Mouse (Mus musculus): ENCODE measurements around the gene Ankrd52. TPM values are rescaled to one million over a fixed set of nuclear protein-coding genes. Genes with fewer than 3 reads are reported as not detected.

The Ankrd52 gene
- polyA plus RNA-seq, 1 experiment from 2014 or later: 16.5 TPM

DNA sequence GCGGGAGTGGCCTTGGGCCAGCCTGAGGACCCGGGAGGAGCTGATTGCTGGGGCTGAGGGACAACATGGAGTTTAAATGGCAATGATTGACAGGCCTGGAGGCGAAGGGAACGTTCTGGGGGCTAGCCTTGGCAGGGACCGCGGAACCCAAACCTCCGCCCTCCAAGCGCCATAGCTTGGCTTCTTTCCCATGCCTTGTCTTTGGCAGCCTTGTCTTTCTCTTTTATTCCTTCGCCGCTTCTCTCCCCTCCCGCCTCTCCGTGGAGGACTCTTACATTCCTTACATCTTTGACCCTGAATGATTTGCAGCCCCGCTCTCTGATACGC, 35.1 kb downstream of the Ankrd52 start:
- Histone ChIP-seq H3K36me3 (peaks cover 50% of the 10 kb centered on the region), H3K27me3 (ENCODE audit: low read depth, poor library complexity, severe bottlenecking) (no peaks in the 10 kb centered on the region), H3K4me3 (peak overlapping the region; percentile 80), H3K4me1 (peaks cover 44% of the 10 kb centered on the region), H3K27ac (peak overlapping the region; percentile 94), H3K9me3 (replicated peaks) (no peaks in the 10 kb centered on the region)
- WGBS: 3% methylated on average over 14 of the region's 14 CpGs
- DNase-seq (ENCODE audit: low spot score): no peak

DNA sequence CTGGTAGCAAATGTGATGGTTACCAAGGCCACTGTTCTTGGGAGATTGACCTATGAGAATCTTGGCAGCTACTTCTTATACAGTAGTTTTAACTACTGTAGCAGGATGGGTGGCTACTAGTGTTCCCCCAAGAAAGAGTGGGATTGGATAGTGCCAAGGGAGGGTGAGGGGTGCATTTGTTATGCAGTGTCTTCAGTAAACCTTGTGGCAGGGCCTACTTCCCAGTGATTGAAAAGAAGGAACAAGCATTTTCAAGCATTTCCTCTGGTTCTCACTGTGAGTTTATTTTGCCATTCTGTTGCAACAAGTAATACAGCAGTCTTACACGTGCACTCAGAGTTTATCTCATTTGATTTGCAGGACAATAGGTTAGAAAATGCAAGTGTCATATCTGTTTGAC, 35.6 kb downstream of the Ankrd52 start:
- peaks cover 52% of the 10 kb centered on the region for H3K36me3 ChIP-seq
- H3K9me3 ChIP-seq (replicated peaks): no peaks in the 10 kb centered on the region
- no peak for DNase-seq (ENCODE audit: low spot score)
- WGBS: 80% methylated on average over 1 of the region's 1 CpGs
- H3K4me1 ChIP-seq: peaks cover 44% of the 10 kb centered on the region
- H3K4me3 ChIP-seq: peak overlapping the region; percentile 80
- H3K27me3 ChIP-seq (ENCODE audit: low read depth, poor library complexity, severe bottlenecking): no peaks in the 10 kb centered on the region
- H3K27ac ChIP-seq: peak overlapping the region; percentile 94; the same call in 1 of the 2 replicates

DNA sequence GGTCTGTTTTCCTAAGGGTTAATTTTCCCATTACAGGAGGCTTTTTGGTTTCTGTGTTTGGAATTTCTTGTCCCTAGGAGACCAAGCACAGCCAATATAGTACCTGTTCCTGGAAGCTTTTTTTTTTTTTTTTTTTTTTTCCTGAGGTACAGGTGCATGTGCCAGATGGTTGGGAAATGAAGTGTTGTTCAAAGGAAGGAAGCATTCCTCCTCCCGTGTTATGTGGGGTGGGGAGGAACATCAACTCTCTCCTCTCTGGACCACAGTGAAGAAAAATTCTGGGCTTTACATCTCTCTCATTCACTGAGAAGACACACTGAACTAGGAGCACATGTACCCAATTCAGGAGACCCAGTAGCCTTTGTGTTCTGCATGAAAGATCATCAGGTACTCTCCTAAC, 36.2 kb downstream of the Ankrd52 start:
- peaks cover 52% of the 10 kb centered on the region for H3K36me3 ChIP-seq
- no peaks in the 10 kb centered on the region for H3K9me3 ChIP-seq (replicated peaks)
- H3K27me3 ChIP-seq (ENCODE audit: low read depth, poor library complexity, severe bottlenecking): no peaks in the 10 kb centered on the region
- DNase-seq (ENCODE audit: low spot score): no peak
- 70% methylated on average over 1 of the region's 1 CpGs for whole genome bisulfite sequencing
- H3K27ac ChIP-seq: no peak overlapping the region
- H3K4me1 ChIP-seq: peaks cover 41% of the 10 kb centered on the region
- H3K4me3 ChIP-seq: peak overlapping the region; percentile 80; the same call in 1 of the 2 replicates

DNA sequence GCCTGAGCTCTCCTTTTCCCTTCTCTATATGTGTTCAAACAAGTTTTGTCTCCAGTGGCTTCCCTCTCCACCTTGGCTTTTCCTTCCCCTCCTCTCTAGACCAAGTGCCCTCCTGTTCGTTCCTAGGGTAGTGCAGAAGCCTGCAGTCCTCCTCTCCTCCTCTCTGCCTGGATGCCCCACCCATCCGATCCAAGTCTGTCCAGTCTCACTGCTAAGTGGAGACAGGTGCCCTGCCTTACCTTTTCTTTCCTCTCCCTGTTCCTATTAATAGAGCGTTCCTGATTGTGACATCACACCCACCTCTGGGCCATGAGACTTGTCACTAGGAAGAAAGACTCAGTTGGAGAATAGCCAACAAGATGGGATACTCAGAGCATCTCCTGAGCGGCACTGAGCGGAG, 37.9 kb downstream of the Ankrd52 start:
- Histone ChIP-seq H3K27me3 (ENCODE audit: low read depth, poor library complexity, severe bottlenecking) (no peaks in the 10 kb centered on the region), H3K36me3 (peaks cover 65% of the 10 kb centered on the region), H3K27ac (no peak overlapping the region), H3K4me1 (peaks cover 29% of the 10 kb centered on the region), H3K4me3 (no peak overlapping the region), H3K9me3 (replicated peaks) (no peaks in the 10 kb centered on the region)
- 94% methylated on average over 5 of the region's 5 CpGs for WGBS
- no peak for DNase-seq (ENCODE audit: low spot score)

DNA sequence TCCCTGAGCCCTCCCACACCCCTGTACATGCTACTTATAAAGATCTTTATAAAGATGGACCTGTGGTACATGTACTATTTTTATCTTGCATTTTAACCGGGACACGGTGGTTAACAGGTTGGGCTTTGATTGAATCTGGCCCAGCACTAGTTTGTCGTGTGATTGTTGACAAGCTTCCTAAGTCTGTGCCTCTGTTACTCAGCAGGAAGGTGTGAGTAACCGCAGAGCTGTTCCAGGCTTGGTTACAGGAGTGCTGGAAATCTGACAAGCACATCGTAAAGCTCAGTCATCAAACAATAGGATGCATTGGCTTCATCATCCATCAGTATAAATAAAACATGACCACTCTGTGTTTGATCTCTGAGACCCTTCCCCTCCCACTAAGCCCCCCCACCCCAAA, 45.5 kb downstream of the Ankrd52 start:
- Histone ChIP-seq H3K27ac (no peak overlapping the region), H3K4me1 (peaks cover 7% of the 10 kb centered on the region; the same call in 1 of the 2 replicates), H3K9me3 (replicated peaks) (no peaks in the 10 kb centered on the region), H3K27me3 (ENCODE audit: low read depth, poor library complexity, severe bottlenecking) (no peaks in the 10 kb centered on the region), H3K4me3 (no peak overlapping the region), H3K36me3 (peaks cover 95% of the 10 kb centered on the region)
- no peak for DNase-seq (ENCODE audit: low spot score)
- WGBS: 71% methylated on average over 5 of the region's 5 CpGs

DNA sequence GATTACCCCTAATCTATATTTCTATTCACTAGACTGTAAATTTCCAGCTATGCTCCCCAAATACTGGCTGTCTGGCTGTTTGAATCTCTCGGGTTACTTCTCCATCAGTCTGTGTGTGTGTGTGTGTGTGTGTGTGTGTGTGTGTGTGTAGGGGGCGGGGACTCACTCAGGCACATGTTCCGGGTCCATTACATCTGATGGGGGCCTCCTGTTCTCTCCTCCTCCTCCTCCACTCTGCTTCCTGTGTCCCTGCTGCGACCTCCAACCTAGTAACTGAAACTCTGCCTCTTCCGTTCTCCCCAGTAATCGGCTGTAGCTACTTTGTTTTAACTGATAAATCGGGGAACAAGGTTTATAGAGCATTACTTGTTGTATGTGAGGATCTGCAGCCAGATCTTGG, 47.7 kb downstream of the Ankrd52 start:
- Histone ChIP-seq H3K4me3 (no peak overlapping the region), H3K27ac (0 out of 2 replicates have a peak overlapping the region, but pooled peaks have one; percentile 25), H3K27me3 (ENCODE audit: low read depth, poor library complexity, severe bottlenecking) (no peaks in the 10 kb centered on the region), H3K4me1 (peaks cover 7% of the 10 kb centered on the region; the same call in 1 of the 2 replicates), H3K36me3 (peaks cover 93% of the 10 kb centered on the region), H3K9me3 (replicated peaks) (no peaks in the 10 kb centered on the region)
- no peak for DNase-seq (ENCODE audit: low spot score)
- WGBS: 55% methylated on average over 7 of the region's 7 CpGs

DNA sequence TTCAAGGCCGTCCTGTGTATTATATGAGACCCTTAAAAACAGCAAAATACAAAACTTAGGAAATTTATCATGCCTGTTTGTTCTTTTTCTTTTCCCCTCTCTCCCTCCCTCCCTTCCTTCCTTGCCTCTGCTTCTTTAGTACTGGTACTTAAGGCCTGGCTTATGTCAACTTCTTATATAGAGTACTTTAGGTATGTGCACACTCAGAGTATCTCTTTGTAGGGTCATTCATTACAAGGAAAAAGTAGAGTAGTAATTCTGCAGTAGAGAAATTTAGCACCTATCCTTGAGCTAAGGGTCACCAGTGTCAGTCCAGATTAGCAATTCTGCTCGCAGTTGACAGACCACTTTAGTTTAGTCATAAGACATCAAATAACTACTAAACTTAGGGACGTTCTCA, 48.3 kb downstream of the Ankrd52 start:
- Histone ChIP-seq H3K36me3 (peaks cover 93% of the 10 kb centered on the region), H3K27me3 (ENCODE audit: low read depth, poor library complexity, severe bottlenecking) (no peaks in the 10 kb centered on the region), H3K9me3 (replicated peaks) (no peaks in the 10 kb centered on the region), H3K4me1 (peaks cover 7% of the 10 kb centered on the region; the same call in 1 of the 2 replicates), H3K4me3 (no peak overlapping the region), H3K27ac (no peak overlapping the region)
- 85% methylated on average over 3 of the region's 3 CpGs for WGBS
- no peak for DNase-seq (ENCODE audit: low spot score)

DNA sequence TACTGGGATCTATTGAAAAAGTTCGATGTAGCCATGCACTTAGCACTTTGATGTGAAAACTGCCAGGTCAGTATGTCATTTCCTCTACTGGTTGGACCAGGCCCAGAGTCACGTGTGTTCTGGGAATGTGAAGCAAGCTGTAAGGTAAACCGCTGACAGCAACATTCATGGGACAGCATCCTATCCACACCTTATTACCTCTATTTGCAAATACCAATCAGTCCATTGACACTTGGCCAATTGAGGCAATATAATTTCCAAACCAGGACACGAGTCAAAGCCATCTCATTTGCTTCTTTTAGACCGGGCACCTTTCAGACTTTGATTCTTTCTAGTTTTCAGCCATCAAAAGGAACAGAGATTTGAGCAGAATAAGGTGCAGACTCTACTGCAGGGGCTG, 52.1 kb downstream of the Ankrd52 start:
- peaks cover 7% of the 10 kb centered on the region; the same call in 1 of the 2 replicates for H3K4me1 ChIP-seq
- H3K9me3 ChIP-seq (replicated peaks): no peaks in the 10 kb centered on the region
- 93% methylated on average over 5 of the region's 5 CpGs for WGBS
- H3K27ac ChIP-seq: no peak overlapping the region
- H3K4me3 ChIP-seq: no peak overlapping the region
- peaks cover 90% of the 10 kb centered on the region for H3K36me3 ChIP-seq
- no peaks in the 10 kb centered on the region for H3K27me3 ChIP-seq (ENCODE audit: low read depth, poor library complexity, severe bottlenecking)
- DNase-seq (ENCODE audit: low spot score): no peak

DNA sequence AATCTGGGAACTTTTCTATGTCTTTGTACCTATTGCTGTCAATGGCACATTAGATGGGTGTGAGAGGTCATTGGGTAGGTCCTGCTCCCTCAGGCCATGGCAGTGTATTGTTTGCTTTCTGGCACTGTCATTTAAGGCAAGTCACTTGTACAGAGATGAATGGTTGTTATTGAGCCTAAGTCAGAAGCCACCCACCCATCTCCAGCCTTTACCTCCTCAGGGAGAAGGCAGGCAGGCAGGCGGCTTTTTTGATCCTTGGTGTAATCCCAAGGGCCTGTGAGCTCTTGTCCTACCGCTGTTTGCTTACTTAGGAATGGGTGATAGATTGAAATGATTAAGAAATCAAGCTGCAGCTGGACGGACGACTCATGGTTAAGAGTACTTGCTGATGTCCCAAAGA, 52.5 kb downstream of the Ankrd52 start:
- H3K9me3 ChIP-seq (replicated peaks): no peaks in the 10 kb centered on the region
- H3K4me1 ChIP-seq: peaks cover 6% of the 10 kb centered on the region; the same call in 1 of the 2 replicates
- 90% methylated on average over 4 of the region's 4 CpGs for WGBS
- no peak overlapping the region for H3K4me3 ChIP-seq
- H3K27ac ChIP-seq: no peak overlapping the region
- H3K36me3 ChIP-seq: peaks cover 90% of the 10 kb centered on the region
- no peak for DNase-seq (ENCODE audit: low spot score)
- no peaks in the 10 kb centered on the region for H3K27me3 ChIP-seq (ENCODE audit: low read depth, poor library complexity, severe bottlenecking)

DNA sequence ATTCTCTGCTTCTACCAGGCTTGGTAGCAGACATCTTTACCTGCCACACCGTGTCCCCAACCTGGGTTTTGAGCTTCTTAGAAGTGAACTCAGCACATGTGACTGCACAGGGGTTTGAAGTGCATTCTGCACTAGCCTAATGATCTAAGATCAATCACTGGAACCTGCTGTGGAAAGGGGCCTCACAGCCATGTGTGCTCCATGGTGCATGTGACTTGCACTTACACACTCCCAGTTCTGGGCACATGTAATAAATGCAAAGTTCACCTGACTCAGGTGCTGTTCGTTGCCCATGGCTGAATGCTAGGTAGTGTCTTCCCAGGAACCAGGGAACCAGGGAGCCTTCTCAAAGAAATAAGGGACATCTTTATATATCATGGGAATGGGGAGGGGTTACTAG, 56.5 kb downstream of the Ankrd52 start:
- 91% methylated on average over 2 of the region's 2 CpGs for WGBS
- Histone ChIP-seq H3K9me3 (replicated peaks) (no peaks in the 10 kb centered on the region), H3K36me3 (peaks cover 94% of the 10 kb centered on the region), H3K4me3 (no peak overlapping the region), H3K27ac (no peak overlapping the region), H3K4me1 (no peaks in the 10 kb centered on the region), H3K27me3 (ENCODE audit: low read depth, poor library complexity, severe bottlenecking) (no peaks in the 10 kb centered on the region)
- no peak for DNase-seq (ENCODE audit: low spot score)

DNA sequence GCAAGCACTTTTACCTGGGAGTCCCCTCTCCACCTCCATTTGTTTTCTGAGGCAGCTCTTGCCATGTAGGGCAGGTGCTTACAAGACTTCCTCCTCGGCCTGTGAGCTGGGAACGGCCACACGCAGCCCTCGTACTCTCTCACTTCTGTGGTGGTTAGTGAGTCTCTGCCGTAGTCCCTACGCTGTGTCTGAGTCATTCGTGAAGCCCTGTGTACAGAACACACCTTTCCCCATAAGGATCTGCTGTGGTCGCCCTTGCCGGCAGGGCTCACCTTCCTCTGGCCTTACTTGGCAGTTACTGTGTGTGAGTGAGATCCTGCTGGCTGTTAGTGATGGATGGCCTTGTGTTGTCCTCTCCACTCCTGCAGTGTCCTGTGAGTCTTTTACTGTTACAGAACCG, 57.8 kb downstream of the Ankrd52 start:
- Histone ChIP-seq H3K9me3 (replicated peaks) (no peaks in the 10 kb centered on the region), H3K4me3 (no peak overlapping the region), H3K4me1 (no peaks in the 10 kb centered on the region), H3K27ac (no peak overlapping the region), H3K36me3 (peaks cover 94% of the 10 kb centered on the region), H3K27me3 (ENCODE audit: low read depth, poor library complexity, severe bottlenecking) (no peaks in the 10 kb centered on the region)
- DNase-seq (ENCODE audit: low spot score): no peak
- 83% methylated on average over 10 of the region's 10 CpGs for whole genome bisulfite sequencing

DNA sequence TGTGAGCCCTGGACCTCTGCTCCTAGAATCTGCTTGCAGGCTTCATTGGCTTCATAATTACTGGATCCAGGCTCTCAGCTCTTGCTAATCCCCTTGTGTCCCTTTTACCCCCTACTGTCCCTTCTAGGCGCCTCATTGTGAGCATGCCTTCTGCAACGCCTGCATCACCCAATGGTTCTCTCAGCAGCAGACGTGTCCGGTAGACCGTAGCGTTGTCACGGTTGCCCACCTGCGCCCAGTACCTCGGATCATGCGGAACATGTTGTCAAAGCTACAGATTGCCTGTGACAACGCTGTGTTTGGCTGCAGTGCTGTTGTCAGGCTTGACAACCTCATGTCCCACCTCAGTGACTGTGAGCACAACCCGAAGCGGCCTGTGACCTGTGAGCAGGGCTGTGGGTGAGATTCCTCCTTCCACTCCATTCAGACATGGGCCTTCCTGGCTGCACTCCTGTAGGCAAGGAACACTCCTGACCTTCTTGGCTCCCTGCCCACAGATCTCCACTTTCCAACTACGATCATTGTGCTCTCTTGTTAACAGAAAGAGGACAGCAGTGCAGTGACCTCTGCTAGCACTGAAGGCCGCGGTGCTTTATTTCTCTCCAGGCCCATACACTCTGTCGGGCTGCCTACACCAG, 58.4 kb downstream of the Ankrd52 start:
- Histone ChIP-seq H3K27ac (no peak overlapping the region), H3K4me3 (no peak overlapping the region), H3K4me1 (no peaks in the 10 kb centered on the region), H3K27me3 (ENCODE audit: low read depth, poor library complexity, severe bottlenecking) (no peaks in the 10 kb centered on the region), H3K36me3 (peaks cover 94% of the 10 kb centered on the region), H3K9me3 (replicated peaks) (no peaks in the 10 kb centered on the region)
- WGBS: 94% methylated on average over 17 of the region's 17 CpGs
- DNase-seq (ENCODE audit: low spot score): no peak

DNA sequence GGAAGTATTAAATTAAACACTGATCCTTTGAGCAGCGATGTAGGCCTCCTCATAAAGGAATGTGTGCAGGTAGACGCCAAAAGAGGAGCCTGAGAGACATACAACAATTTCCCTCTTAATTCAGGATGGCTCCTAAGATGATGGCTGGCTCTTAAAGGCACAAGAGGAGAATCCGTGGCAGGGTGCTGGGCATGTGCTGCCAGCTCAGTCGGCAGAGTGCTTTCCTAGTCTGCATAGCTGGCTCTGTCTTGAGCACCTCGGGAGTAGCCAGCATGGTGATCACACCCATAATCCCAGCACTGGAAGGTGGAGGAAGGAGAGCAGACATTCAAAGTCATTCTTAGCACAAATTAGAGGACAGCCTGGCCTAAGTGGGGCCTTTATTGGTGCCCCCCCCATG, 59.0 kb downstream of the Ankrd52 start:
- DNase-seq (ENCODE audit: low spot score): no peak
- H3K4me1 ChIP-seq: no peaks in the 10 kb centered on the region
- H3K4me3 ChIP-seq: no peak overlapping the region
- peaks cover 94% of the 10 kb centered on the region for H3K36me3 ChIP-seq
- H3K9me3 ChIP-seq (replicated peaks): no peaks in the 10 kb centered on the region
- no peaks in the 10 kb centered on the region for H3K27me3 ChIP-seq (ENCODE audit: low read depth, poor library complexity, severe bottlenecking)
- no peak overlapping the region for H3K27ac ChIP-seq
- WGBS: 93% methylated on average over 5 of the region's 5 CpGs

DNA sequence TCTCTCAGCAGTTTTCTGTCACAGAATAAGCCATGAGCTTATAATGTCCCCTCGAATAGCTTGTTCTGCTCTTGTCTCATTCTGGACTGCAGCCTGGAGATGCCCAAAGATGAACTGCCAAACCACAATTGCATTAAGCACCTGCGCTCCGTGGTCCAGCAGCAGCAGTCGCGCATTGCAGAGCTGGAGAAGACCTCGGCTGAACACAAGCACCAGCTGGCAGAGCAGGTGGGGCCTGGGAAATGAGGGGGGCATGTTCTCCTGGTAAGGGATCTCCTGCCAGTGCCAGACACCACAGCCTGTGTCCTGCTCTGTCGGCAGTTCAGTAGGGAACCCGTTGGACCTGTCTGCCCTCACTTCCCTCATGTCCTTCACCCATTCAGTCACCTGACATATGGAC, 59.5 kb downstream of the Ankrd52 start:
- peaks cover 94% of the 10 kb centered on the region for H3K36me3 ChIP-seq
- H3K27me3 ChIP-seq (ENCODE audit: low read depth, poor library complexity, severe bottlenecking): no peaks in the 10 kb centered on the region
- H3K4me3 ChIP-seq: no peak overlapping the region
- no peaks in the 10 kb centered on the region for H3K4me1 ChIP-seq
- no peak for DNase-seq (ENCODE audit: low spot score)
- no peaks in the 10 kb centered on the region for H3K9me3 ChIP-seq (replicated peaks)
- 96% methylated on average over 8 of the region's 8 CpGs for WGBS
- no peak overlapping the region for H3K27ac ChIP-seq

Data from limb, embryonic 10.5 days (tissue).